Mouse (Mus musculus): ENCODE data around the gene Ptges2.

Ptges2 gene

DNA sequence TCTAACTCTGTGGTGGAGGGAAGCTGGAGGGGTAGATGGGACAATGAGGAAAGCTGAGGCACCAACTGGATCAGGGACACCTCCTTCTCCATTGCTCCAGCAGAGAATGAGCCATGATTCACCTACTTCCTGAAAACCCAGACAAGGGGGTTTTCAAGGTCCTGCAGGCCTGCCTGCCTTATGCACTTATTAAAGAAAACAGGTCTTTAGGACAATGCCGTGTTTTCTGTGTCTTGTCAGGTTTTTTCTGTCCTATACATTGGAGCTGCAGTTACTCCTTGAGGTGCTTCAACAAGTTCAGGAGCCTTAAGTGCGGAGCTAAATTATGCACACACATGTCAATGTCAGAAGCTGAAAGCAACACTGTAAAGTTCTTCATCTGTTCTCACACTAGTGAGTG, 45.9 kb downstream of the Ptges2 start:
- no peak for DNase-seq

DNA sequence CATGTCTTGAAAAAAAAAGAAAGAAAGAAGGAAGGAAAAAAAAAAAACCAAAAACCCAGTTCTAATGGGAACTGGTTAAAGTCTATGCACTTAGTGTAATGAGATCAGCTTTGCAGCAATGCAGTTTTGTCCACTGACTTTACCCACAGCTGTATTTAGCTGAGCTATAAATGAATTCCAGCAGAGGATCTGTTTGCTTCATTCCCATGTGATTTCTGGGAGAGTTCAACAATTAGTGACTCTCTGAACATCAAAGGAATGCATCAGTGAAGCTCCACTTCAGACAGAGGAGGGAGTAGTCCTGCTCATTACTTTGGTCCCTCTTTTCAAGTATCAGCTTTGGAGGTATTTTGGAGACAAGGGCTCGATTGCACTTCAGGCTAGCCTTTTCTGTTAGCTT, 49.8 kb downstream of the Ptges2 start:
- DNase-seq, result no peak

DNA sequence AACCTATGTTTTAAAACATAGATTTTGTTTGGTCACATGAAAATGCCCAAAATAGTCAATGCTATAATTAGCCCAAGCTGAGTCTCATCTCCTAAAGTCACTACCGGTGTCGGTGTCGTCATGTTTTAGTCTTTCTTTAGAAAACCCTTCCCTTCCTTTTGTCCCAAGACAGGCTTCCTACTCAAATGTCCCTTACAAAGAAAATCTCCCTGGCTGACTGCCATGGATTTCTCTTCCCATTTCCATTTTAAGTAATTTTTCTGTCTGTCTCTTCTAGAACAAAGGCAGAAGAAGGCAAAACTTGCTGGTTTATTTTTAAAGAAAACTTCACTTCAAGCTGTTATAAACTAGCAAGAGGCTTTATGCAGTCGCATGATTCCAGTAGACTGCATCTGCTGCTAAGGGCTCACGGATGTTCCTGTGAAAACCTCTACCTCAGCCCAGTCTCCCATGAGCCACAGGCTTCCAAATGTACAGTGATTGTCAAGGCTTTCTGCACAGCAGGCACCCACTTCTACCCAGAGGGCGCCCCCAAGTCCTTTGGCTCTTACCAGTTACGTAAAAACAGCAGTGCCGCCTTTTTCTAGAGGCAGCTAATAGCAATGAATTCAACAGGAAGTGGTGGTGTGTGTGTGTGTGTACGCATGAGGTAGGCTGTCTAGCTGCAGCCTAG, 51.7 kb downstream of the Ptges2 start:
- peak; percentile 55 for DNase-seq

DNA sequence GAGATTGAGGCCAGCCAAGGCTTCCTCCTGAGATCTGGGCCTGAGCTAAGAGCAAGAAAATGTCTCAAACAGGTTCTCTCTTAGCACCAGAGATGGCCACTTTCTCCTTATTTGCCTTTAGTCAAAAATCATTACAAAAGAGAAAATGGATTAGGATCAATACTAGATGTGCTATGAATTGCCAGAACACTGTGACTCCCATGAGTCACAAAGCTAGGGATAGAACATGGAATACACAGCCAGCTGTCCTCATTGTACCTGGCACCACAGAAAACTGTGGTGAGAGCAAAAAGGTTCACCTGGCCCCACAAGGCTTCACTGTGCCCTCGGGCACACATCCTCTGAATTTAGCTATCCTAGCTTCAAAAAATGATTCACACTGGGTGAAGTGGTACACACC, 52.8 kb downstream of the Ptges2 start:
- no peak for DNase-seq

DNA sequence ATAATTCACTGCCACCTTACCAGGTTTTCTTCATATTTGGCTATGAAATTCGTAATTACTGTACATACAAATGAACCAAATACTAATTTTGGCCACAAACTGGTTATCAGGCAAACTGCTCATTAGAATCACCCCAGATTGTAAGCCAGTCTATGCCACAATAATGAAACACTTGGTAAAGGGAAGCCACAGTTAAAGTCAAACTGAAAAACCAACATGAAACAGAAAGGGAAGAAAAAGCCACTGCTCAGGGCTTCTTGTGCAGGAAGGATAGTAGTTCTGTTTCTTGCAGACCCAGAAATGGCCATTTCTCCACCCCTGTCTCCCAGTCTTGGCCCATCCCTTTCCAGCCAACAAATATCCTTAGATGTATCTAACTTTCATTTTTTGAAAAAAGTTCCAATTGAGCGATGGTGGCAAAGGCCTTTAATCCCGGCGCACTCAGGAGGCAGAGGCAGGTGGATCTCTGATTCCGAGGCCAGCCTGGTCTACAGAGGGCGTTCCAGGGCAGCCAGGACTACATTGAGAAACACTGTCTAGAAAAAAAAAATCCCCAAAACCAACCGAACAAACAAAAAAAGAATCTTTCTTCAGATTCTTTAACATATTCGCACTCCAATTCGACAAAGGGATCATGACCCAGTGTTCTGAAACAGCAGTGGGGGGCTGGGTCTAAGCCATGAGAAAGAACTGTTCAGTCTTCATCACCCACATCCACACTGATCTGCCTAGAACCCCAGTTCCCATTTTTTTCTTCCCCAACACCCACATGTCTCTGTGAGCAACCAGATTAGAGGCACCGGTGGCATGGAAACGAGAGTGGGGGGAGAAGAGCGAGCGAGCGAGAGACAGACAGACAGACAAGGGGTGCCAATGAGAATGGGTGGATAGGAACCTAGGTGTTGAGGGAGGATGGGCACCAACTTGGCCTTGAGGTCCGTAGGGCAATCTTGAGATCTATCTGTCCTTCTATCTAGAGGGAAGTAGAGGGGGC, 54.4 kb downstream of the Ptges2 start, which contains the start of gene Naif1:
Naif1 (plus strand) TSS at position 697 of the 994 bp plus-strand sequence.
- DNase-seq, result peak; percentile 62

DNA sequence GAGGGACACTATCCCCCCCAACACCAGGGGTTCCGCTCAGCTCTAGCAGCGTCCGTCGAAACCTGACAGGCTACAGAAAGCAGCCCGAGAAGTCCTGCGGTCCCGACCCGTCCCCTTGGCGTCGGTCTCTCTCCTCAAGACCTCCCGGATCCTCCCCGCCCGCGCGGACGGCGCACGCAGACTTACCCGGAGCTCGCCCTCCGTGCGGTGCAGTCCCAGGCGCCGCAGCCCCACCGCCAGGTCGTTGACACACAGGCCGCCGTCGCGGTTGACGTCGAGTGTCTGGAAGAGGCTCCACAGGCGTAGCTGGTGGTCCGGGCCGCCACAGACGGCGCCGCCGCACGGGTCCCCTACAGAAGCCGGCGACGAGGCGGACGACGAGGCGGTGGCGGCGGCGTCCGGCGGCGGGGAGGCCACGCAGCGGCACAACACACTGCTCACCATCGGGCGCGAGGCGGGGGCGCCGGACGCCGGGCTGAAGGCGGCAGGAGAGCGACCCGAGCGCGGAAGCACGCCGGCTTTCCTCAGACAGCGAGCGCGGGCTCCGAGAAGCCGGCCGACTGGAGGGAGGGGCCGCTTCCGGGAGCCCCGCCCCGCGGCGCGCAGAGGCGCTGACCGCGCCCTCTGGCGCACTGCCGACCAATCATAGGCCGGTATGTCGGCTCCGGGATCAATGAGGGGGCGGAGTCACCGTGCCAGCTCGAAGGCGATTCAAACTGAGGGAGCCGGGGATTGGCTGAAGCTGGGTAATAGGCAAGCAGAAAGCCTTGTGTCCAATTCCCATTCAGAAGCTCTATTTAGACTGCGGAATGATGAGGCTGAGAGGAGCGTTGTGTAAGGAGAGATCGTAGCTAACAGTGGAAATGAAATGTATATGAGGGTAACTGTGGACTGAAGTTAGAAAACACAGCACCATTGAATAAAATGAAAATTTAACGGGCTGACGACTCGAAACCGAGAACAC, 55.5 kb downstream of the Ptges2 start, which contains the start of gene Slc25a25:
Slc25a25 (minus strand) TSS at position 565 of the 964 bp plus-strand sequence.
- DNase-seq, result peak; percentile 98

DNA sequence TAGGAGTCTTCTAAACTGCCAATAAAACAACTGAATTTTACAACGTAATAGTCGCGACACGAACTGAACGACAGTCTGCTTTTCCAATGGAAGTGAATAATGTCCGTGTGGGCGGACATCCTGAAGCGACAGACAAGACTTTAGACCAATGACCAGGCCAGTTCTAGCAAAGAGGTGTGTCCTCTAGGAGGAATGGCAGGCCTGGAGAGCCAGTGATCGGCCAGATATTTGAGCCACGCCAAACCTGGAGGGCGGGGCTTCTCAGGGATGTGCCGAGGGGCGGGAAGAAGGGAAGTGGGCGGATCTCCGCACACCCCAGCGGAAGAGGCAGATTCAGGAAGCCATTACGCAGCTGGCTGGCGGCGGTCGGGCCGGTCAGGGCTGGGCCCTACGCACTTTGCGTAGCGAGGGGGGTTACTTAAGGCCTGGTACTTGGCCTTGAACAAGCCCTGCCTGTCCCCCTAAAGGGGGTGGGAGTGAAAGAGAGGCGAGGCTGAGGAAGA, 56.2 kb downstream of the Ptges2 start:
- DNase-seq, result peak; percentile 99

DNA sequence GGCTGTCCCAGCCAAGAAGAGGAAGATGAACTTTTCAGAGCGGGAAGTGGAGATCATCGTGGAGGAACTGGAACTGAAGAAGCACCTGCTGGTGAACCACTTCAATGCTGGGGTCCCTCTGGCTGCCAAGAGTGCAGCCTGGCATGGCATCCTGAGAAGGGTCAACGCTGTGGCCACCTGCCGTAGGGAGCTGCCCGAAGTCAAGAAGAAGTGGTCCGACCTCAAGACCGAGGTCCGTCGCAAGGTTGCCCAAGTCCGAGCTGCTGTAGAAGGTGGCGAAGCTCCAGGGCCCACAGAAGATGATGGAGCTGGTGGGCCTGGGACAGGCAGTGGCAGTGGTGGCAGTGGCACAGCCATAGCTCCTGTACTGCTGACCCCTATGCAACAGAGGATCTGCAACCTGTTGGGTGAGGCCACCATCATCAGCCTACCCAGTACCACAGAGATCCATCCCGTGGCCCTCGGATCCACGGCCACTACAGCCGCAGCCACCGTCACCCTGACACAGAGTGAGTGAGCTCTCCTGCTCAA, 56.8 kb downstream of the Ptges2 start:
- DNase-seq, result no peak

DNA sequence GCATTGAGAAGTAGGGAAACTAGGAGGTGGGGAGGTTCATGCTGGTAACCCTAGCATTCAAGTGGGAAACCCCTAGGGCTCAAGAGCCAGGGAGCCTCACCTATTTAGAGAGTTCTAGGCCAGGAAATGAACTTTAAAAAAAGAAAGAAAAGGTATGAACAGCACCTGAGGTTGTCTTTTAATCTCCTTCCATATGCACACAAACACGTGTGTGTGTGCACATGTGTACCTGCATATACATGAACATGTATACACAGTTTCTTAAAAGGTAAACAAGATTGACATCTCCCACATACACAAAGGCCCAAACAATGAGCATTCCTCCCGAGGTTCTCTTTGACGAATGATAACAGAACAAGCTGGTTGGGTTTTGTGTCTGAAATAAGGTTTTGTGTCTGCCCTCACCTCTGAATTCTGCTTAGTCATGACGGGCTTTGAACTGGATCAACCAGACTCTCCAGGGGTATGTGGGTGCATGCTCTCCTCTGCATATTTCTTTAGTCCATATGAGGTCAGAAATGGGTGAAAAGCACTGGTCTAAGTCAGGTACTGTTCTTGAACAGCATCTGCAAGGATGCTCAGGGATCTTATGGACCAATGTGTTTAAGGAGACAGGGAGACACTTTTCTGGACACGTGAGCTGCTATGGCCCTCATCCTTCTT, 58.1 kb downstream of the Ptges2 start:
- DNase-seq, result no peak

DNA sequence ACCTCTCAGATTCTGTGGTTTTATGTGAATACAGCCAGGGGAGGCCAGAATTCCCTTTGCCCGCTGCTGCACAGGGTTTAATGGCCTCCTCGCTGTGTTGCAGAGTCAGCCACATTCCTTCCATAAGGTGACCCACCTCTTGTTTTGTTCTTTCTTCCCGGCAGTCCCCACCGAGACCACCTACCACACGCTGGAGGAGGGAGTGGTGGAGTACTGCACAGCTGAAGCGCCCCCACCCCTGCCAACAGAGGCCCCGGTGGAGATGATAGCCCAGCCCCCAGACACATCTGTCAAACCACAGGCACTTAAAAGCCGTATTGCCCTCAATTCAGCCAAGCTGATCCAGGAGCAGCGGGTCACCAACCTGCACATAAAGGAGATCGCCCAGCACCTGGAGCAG, 58.9 kb downstream of the Ptges2 start:
- no peak for DNase-seq

DNA sequence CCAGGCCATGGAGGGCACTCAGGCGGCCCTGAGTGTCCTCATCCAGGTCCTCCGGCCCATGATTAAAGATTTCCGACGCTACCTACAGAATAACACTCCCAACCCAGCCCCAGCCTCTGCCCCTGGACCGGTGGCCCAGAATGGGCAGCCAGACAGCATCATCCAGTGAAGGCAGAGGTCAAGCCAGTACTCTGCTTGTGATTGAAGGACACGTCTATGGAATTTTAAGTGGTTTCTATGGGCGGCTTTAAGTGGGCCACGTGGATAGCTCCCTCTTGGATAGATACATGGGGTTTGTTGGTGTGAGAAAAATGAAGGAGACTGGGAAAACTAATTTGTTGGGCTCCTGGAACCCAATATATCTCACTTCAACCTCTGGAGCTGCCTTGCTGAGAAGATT, 59.4 kb downstream of the Ptges2 start:
- DNase-seq, result no peak

Measured in right cerebral cortex, adult 18-20 months (tissue).